Mouse (Mus musculus) midbrain, embryonic 16.5 days (tissue): ENCODE data around the gene Dock7. TPM values are rescaled to one million over a fixed set of nuclear protein-coding genes. Genes with fewer than 3 reads are reported as not detected.

Experiments
- polyA plus RNA-seq: library from polyadenylated mRNA; unstranded; fragments of >200 nt; fragmentation: Nextera tagmentation; extraction: Ambion mirVana; gene quantifications from 2 replicates; pipeline ENCODE4 v1.2.1, GENCODE M21; 2015

Dock7 gene
- polyA plus RNA-seq, 1 experiment from 2014 or later, result 64.4 TPM

Other genes with a start within 250 kb of the Dock7 start
- gene Usp1, start 197.1 kb downstream of the Dock7 start, polyA plus RNA-seq, result 21.6 and 24.6 TPM in 2 replicates
- 1.2 and 1.6 TPM in 2 replicates for gene Angptl3, start 90.0 kb downstream of the Dock7 start, polyA plus RNA-seq
- gene Atg4c, start 73.0 kb upstream of the Dock7 start, polyA plus RNA-seq, result 20.6 and 21.3 TPM in 2 replicates
- gene Gm12689, start 175.0 kb upstream of the Dock7 start, polyA plus RNA-seq, result 0.44 and 0.46 TPM in 2 replicates